Mouse (Mus musculus) thymus, adult 18-20 months (tissue): Measurements from ENCODE around the gene Stk32c.

Source experiments
- DNase-seq, 2 experiments: peaks; one replicate each; pipeline ENCODE4 v3.0.0; 2022; ENCODE audit warnings: mixed read lengths in 2 of 2

The Stk32c gene

GRCm38 (mm10) chr7:139136906-139137491, 76.1 kb downstream of the Stk32c start:
- no peak for DNase-seq

- DNase-seq = no peak
Observed at GRCm38 (mm10) chr7:139135236-139135635, 77.9 kb downstream of the Stk32c start.

- no peak for DNase-seq
Observed at GRCm38 (mm10) chr7:139133446-139133845, 79.7 kb downstream of the Stk32c start.

- DNase-seq = no peak
Observed at GRCm38 (mm10) chr7:139131538-139131937, 81.6 kb downstream of the Stk32c start.

GRCm38 (mm10) chr7:139130361-139130760, 82.7 kb downstream of the Stk32c start:
- no peak for DNase-seq

- no peak for DNase-seq
Observed at GRCm38 (mm10) chr7:139128994-139129393, 84.1 kb downstream of the Stk32c start.

GRCm38 (mm10) chr7:139126549-139126948, 86.6 kb downstream of the Stk32c start:
- DNase-seq = no peak

- no peak for DNase-seq
Observed at GRCm38 (mm10) chr7:139125881-139126280, 87.2 kb downstream of the Stk32c start.

GRCm38 (mm10) chr7:139119775-139120153, 93.3 kb downstream of the Stk32c start:
- no peak for DNase-seq

GRCm38 (mm10) chr7:139119152-139119774, 93.8 kb downstream of the Stk32c start:
- peak in 1 of 2 experiments; percentile 11 for DNase-seq

- no peak for DNase-seq
Observed at GRCm38 (mm10) chr7:139107908-139108650, 105.0 kb downstream of the Stk32c start.

- DNase-seq = no peak
Observed at GRCm38 (mm10) chr7:139105705-139106104, 107.4 kb downstream of the Stk32c start.

GRCm38 (mm10) chr7:139105076-139105475, 108.0 kb downstream of the Stk32c start:
- no peak for DNase-seq

- DNase-seq = no peak
Observed at GRCm38 (mm10) chr7:139103960-139104381, 109.1 kb downstream of the Stk32c start.

- no peak for DNase-seq
Observed at GRCm38 (mm10) chr7:139101826-139102225, 111.3 kb downstream of the Stk32c start.

GRCm38 (mm10) chr7:139101286-139101804, 111.8 kb downstream of the Stk32c start:
- no peak for DNase-seq

GRCm38 (mm10) chr7:139100531-139101095, 112.5 kb downstream of the Stk32c start:
- DNase-seq = no peak

- DNase-seq = no peak
Observed at GRCm38 (mm10) chr7:139096399-139096798, 116.7 kb downstream of the Stk32c start.

GRCm38 (mm10) chr7:139095282-139095681, 117.8 kb downstream of the Stk32c start:
- no peak for DNase-seq

- no peak for DNase-seq
Observed at GRCm38 (mm10) chr7:139094761-139095160, 118.3 kb downstream of the Stk32c start.

- DNase-seq = no peak
Observed at GRCm38 (mm10) chr7:139093781-139094180, 119.3 kb downstream of the Stk32c start.

- DNase-seq = no peak
Observed at GRCm38 (mm10) chr7:139093124-139093523, 120.0 kb downstream of the Stk32c start.

GRCm38 (mm10) chr7:139092676-139093075, 120.4 kb downstream of the Stk32c start:
- no peak for DNase-seq
